Mouse (Mus musculus): ENCODE results near the gene Idi1. TPM values are rescaled to one million over a fixed set of nuclear protein-coding genes. Genes with fewer than 3 reads are reported as not detected.
"Not testable (repeated sequence)": the region's sequence is repeated elsewhere in the genome, so short reads cannot be mapped to it uniquely, and the experiment has no call there.

Idi1 gene
- 10 to 100 TPM; 16.1 to 20.7 TPM for total RNA-seq (2021)
- long read RNA-seq, experiment 1, transcript Idi1-201 (5 exons, 3,027 nt), result major isoform, 12 of 14 reads
- long read RNA-seq, experiment 1, partial matches to known transcripts, result 1 of 14 reads
- long read RNA-seq, experiment 1, other reads (novel, unspliced or antisense), result 1 of 14 reads
- long read RNA-seq, experiment 2, transcript Idi1-201 (5 exons, 3,027 nt), result major isoform, 17 of 20 reads
- long read RNA-seq, experiment 2, partial matches to known transcripts, result 1 of 20 reads
- long read RNA-seq, experiment 2, other reads (novel, unspliced or antisense), result 2 of 20 reads

GRCm38 (mm10) chr13:8885445-8886184 is at the start of gene Idi1:
Gene Idi1, plus strand, starts transcription at chr13:8885501.
- DNase-seq, result peak; percentile 96

GRCm38 (mm10) chr13:8838394-8838793 is 46.9 kb upstream of the Idi1 start:
- no peak for DNase-seq

GRCm38 (mm10) chr13:8839111-8839510 is 46.2 kb upstream of the Idi1 start:
- no peak for DNase-seq

GRCm38 (mm10) chr13:8839937-8840336 is 45.4 kb upstream of the Idi1 start:
- DNase-seq, result peak; percentile 23

- no peak for DNase-seq
These were observed 44.4 kb upstream of the Idi1 start for GRCm38 (mm10) chr13:8840941-8841340.

- DNase-seq, result not testable (repeated sequence)
These were observed 43.5 kb upstream of the Idi1 start for GRCm38 (mm10) chr13:8841846-8842245.

- DNase-seq, result no peak
These were observed 43.0 kb upstream of the Idi1 start for GRCm38 (mm10) chr13:8842273-8842672.

GRCm38 (mm10) chr13:8847702-8848101 is 37.6 kb upstream of the Idi1 start:
- DNase-seq, result peak; percentile 38

- DNase-seq, result no peak
These were observed 36.0 kb upstream of the Idi1 start for GRCm38 (mm10) chr13:8849311-8849710.

GRCm38 (mm10) chr13:8853424-8853823 is 31.9 kb upstream of the Idi1 start:
- no peak for DNase-seq

- DNase-seq, result no peak
These were observed 30.5 kb upstream of the Idi1 start for GRCm38 (mm10) chr13:8854769-8855168.

GRCm38 (mm10) chr13:8858453-8858852 is 26.8 kb upstream of the Idi1 start:
- no peak for DNase-seq

GRCm38 (mm10) chr13:8860861-8861260 is 24.4 kb upstream of the Idi1 start:
- no peak for DNase-seq

GRCm38 (mm10) chr13:8864990-8865389 is 20.3 kb upstream of the Idi1 start:
- no peak for DNase-seq

GRCm38 (mm10) chr13:8866612-8867011 is 18.7 kb upstream of the Idi1 start:
- DNase-seq, result peak; percentile 53

GRCm38 (mm10) chr13:8869578-8870157 is 15.6 kb upstream of the Idi1 start:
- no peak for DNase-seq

GRCm38 (mm10) chr13:8870160-8870509 is 15.2 kb upstream of the Idi1 start:
- no peak for DNase-seq

- peak; percentile 92 for DNase-seq
These were observed 14.6 kb upstream of the Idi1 start for GRCm38 (mm10) chr13:8870510-8871313.

- peak; percentile 65 for DNase-seq
These were observed 13.9 kb upstream of the Idi1 start, which contains the start of gene Wdr37 for GRCm38 (mm10) chr13:8871314-8871962. Gene Wdr37, minus strand, starts transcription at chr13:8871909.

- DNase-seq, result no peak
These were observed 11.5 kb upstream of the Idi1 start for GRCm38 (mm10) chr13:8873776-8874175.

GRCm38 (mm10) chr13:8881611-8882010 is 3.7 kb upstream of the Idi1 start:
- DNase-seq, result no peak

GRCm38 (mm10) chr13:8883870-8884269 is 1.4 kb upstream of the Idi1 start:
- not testable (repeated sequence) for DNase-seq
